Mouse (Mus musculus) CH12.LX (cell line): Measurements from ENCODE around the gene Ugt1a6b.

Experiments used
- JUN ChIP-seq: IDR thresholded peaks from 2 replicates; pipeline ENCODE4 v1.6.1; 2011; ENCODE audit warnings: low read depth, mild to moderate bottlenecking, low read length, improper control_type of control experiment, moderate library complexity; ENCODE audit not compliant: insufficient read depth
- JUND ChIP-seq: conservative IDR thresholded peaks from 2 replicates; pipeline ENCODE4 v1.6.1; 2011; ENCODE audit warnings: low read depth, low read length, improper control_type of control experiment
- MAX ChIP-seq: IDR thresholded peaks from 2 replicates; pipeline ENCODE4 v1.6.1; 2011; ENCODE audit warnings: low read length, improper control_type of control experiment
- MXI1 ChIP-seq: IDR thresholded peaks from 2 replicates; pipeline ENCODE4 v1.6.1; 2011; ENCODE audit warnings: mild to moderate bottlenecking, low read depth, low read length, improper control_type of control experiment
- MYC ChIP-seq: IDR thresholded peaks from 2 replicates; pipeline ENCODE4 v1.6.1; 2011; ENCODE audit warnings: low read depth, mild to moderate bottlenecking, improper control_type of control experiment, low read length
- NRF1 ChIP-seq: IDR thresholded peaks from 2 replicates; pipeline ENCODE4 v1.6.1; 2014; ENCODE audit warnings: low read depth, mild to moderate bottlenecking, inconsistent platforms, low read length, improper control_type of control experiment, moderate library complexity
- RCOR1 ChIP-seq: conservative IDR thresholded peaks from 2 replicates; pipeline ENCODE4 v1.6.1; 2012; ENCODE audit warnings: low read depth, mild to moderate bottlenecking, inconsistent platforms, low read length, improper control_type of control experiment
- ZC3H11A ChIP-seq: IDR thresholded peaks from 2 replicates; pipeline ENCODE4 v1.6.1; 2012; ENCODE audit warnings: low read depth, mild to moderate bottlenecking, inconsistent platforms, low read length, improper control_type of control experiment
- ZKSCAN1 ChIP-seq: IDR thresholded peaks from 2 replicates; pipeline ENCODE4 v1.6.1; 2012; ENCODE audit warnings: low read depth, inconsistent platforms, low read length, improper control_type of control experiment, borderline replicate concordance

GRCm38 (mm10) chr1:88246386-88246785 is 143.3 kb downstream of the Ugt1a6b start:
- no peak for TF ChIP-seq ZC3H11A
- TF ChIP-seq MAX: no peak
- no peak for TF ChIP-seq MYC
- no peak for TF ChIP-seq JUN
- no peak for TF ChIP-seq MXI1
- no peak for TF ChIP-seq JUND
- TF ChIP-seq ZKSCAN1: no peak
- no peak for TF ChIP-seq RCOR1
- TF ChIP-seq NRF1: no peak
